Mouse (Mus musculus) CH12.LX (cell line): Measurements from ENCODE around the gene Otogl. TPM values are rescaled to one million over a fixed set of nuclear protein-coding genes. Genes with fewer than 3 reads are reported as not detected.

Source experiments
- DNase-seq: peaks from one replicate; pipeline ENCODE4 v3.0.0-alpha.2; 2013; ENCODE audit errors: extremely low read depth
- H3K27ac ChIP-seq: 2 replicates; pipeline ENCODE4 v1.5.1; 2012; ENCODE audit warnings: low read depth, mild to moderate bottlenecking, control low read depth, moderate library complexity; ENCODE audit not compliant: insufficient read depth
- H3K27me3 ChIP-seq: replicated peaks from 2 replicates; pipeline ENCODE3; 2012; ENCODE audit warnings: inconsistent platforms
- H3K36me3 ChIP-seq, 2 experiments: replicated peaks in 1 of 2; 2 replicates each; pipeline versions ENCODE3 to v1.6.1; 2012; ENCODE audit warnings: inconsistent platforms in 1 of 2, low read length in 1 of 2, mild to moderate bottlenecking in 1 of 2, mixed read lengths in 1 of 2, moderate library complexity in 1 of 2; ENCODE audit not compliant: control insufficient read depth in 1 of 2, insufficient read depth in 1 of 2
- H3K4me1 ChIP-seq, 2 experiments: 2 replicates each; pipeline ENCODE4 v1.6.1; 2012; ENCODE audit warnings: inconsistent platforms in 1 of 2, moderate library complexity in 1 of 2; ENCODE audit not compliant: insufficient read depth in 2 of 2, control insufficient read depth in 1 of 2
- H3K4me2 ChIP-seq: 2 replicates; pipeline ENCODE4 v1.6.1; 2012; ENCODE audit warnings: low read depth, mild to moderate bottlenecking, control low read depth; ENCODE audit not compliant: poor library complexity, insufficient read depth, severe bottlenecking
- H3K4me3 ChIP-seq, 3 experiments: fragments of 150-350 bp in 1 of 3; sonication (generic) in 1 of 3; replicated peaks in 1 of 3; 2 replicates each; pipeline versions ENCODE3 to v1.5.1; 2011 to 2012; ENCODE audit warnings: low read depth in 2 of 3, low read length in 2 of 3, mild to moderate bottlenecking in 2 of 3, moderate library complexity in 2 of 3, control low read depth in 1 of 3, improper control_type of control experiment in 1 of 3, inconsistent platforms in 1 of 3, mixed read lengths in 1 of 3; ENCODE audit not compliant: poor library complexity in 1 of 3
- H3K79me2 ChIP-seq: replicated peaks from 2 replicates; pipeline ENCODE4 v1.6.1; 2012; ENCODE audit warnings: mild to moderate bottlenecking, moderate library complexity; ENCODE audit not compliant: control insufficient read depth, poor library complexity, insufficient read depth, severe bottlenecking; ENCODE audit errors: extremely low read depth
- H3K9ac ChIP-seq: 2 replicates; pipeline ENCODE4 v1.6.1; 2012; ENCODE audit warnings: low read depth, mild to moderate bottlenecking, control low read depth, moderate library complexity; ENCODE audit not compliant: insufficient read depth
- H3K9me3 ChIP-seq: replicated peaks from 2 replicates; pipeline ENCODE3; 2012; ENCODE audit warnings: low read length, inconsistent platforms, mixed read lengths
- CHD2 ChIP-seq: IDR thresholded peaks from 2 replicates; pipeline ENCODE4 v1.6.1; 2011; ENCODE audit warnings: low read length, improper control_type of control experiment
- E2F4 ChIP-seq: IDR thresholded peaks from 2 replicates; pipeline ENCODE4 v1.6.1; 2011; ENCODE audit warnings: low read depth, low read length, improper control_type of control experiment; ENCODE audit not compliant: insufficient replicate concordance
- EP300 ChIP-seq: IDR thresholded peaks from 2 replicates; pipeline ENCODE4 v1.6.1; 2011; ENCODE audit warnings: low read length, improper control_type of control experiment
- ETS1 ChIP-seq: conservative IDR thresholded peaks from 2 replicates; pipeline ENCODE4 v1.6.1; 2012; ENCODE audit warnings: low read depth, mild to moderate bottlenecking, inconsistent platforms, low read length, improper control_type of control experiment, moderate library complexity
- HCFC1 ChIP-seq: IDR thresholded peaks from 2 replicates; pipeline ENCODE4 v1.6.1; 2012; ENCODE audit warnings: low read depth, mild to moderate bottlenecking, inconsistent platforms, low read length, improper control_type of control experiment
- KAT2A ChIP-seq: IDR thresholded peaks from 2 replicates; pipeline ENCODE4 v1.6.1; 2012; ENCODE audit warnings: low read length, improper control_type of control experiment, inconsistent platforms; ENCODE audit not compliant: insufficient replicate concordance
- MAZ ChIP-seq: IDR thresholded peaks from 2 replicates; pipeline ENCODE4 v1.6.1; 2012; ENCODE audit warnings: low read depth, mild to moderate bottlenecking, inconsistent platforms, low read length, improper control_type of control experiment, moderate library complexity
- MXI1 ChIP-seq: IDR thresholded peaks from 2 replicates; pipeline ENCODE4 v1.6.1; 2011; ENCODE audit warnings: mild to moderate bottlenecking, low read depth, low read length, improper control_type of control experiment
- MYC ChIP-seq: IDR thresholded peaks from 2 replicates; pipeline ENCODE4 v1.6.1; 2011; ENCODE audit warnings: low read depth, mild to moderate bottlenecking, improper control_type of control experiment, low read length
- NELFE ChIP-seq: IDR thresholded peaks from 2 replicates; pipeline ENCODE4 v1.6.1; 2011; ENCODE audit warnings: low read depth, low read length, improper control_type of control experiment
- PAX5 ChIP-seq: IDR thresholded peaks from 2 replicates; pipeline ENCODE4 v1.6.1; 2012; ENCODE audit warnings: low read length, inconsistent platforms, mixed read lengths
- POLR2AphosphoS2 ChIP-seq: IDR thresholded peaks from 2 replicates; pipeline ENCODE4 v1.6.1; 2011; ENCODE audit warnings: low read depth, low read length, improper control_type of control experiment
- SIN3A ChIP-seq: IDR thresholded peaks from 2 replicates; pipeline ENCODE4 v1.6.1; 2012; ENCODE audit warnings: low read length, improper control_type of control experiment, inconsistent platforms
- UBTF ChIP-seq: IDR thresholded peaks from 2 replicates; pipeline ENCODE4 v1.6.1; 2012; ENCODE audit warnings: low read depth, mild to moderate bottlenecking, inconsistent platforms, low read length, improper control_type of control experiment, moderate library complexity
- USF1 ChIP-seq: IDR thresholded peaks from 2 replicates; pipeline ENCODE4 v1.6.1; 2014; ENCODE audit warnings: low read depth, mild to moderate bottlenecking, inconsistent platforms, low read length, improper control_type of control experiment
- USF2 ChIP-seq: conservative IDR thresholded peaks from 2 replicates; pipeline ENCODE4 v1.6.1; 2011; ENCODE audit warnings: low read depth, low read length, improper control_type of control experiment
- ZC3H11A ChIP-seq: IDR thresholded peaks from 2 replicates; pipeline ENCODE4 v1.6.1; 2012; ENCODE audit warnings: low read depth, mild to moderate bottlenecking, inconsistent platforms, low read length, improper control_type of control experiment
- ZNF384 ChIP-seq: IDR thresholded peaks from 2 replicates; pipeline ENCODE4 v1.6.1; 2012; ENCODE audit warnings: low read depth, low read length, improper control_type of control experiment, inconsistent platforms
- dilution Hi-C: fragments of 300-500 bp; cut with MboI; formaldehyde crosslinking; loops from 2 replicates; pipeline ENCODE4 v1.14.3; 2020; ENCODE audit warnings: low sequenced_read_pairs; ENCODE audit not compliant: extremely low pct_unique_long_range_greater_than_20kb, extremely low pct_ligation_motif_present
- in situ Hi-C: fragments of 300-500 bp; cut with MboI; formaldehyde crosslinking; loops from 3 replicates; pipeline ENCODE4 v1.14.3; 2019; ENCODE audit warnings: low sequenced_read_pairs, low pct_ligation_motif_present, low pct_unique_long_range_greater_than_20kb, mixed read lengths
- polyA plus RNA-seq: library from polyadenylated mRNA; unstranded; fragments of >175 nt; gene quantifications from 2 replicates; pipeline ENCODE4 v1.2.1, GENCODE M21; 2012; ENCODE audit warnings: low read depth; ENCODE audit not compliant: insufficient read length
- total RNA-seq, 2 experiments: library from RNA; depleted of rRNA; stranded (reverse); fragments of 300-350 nt in 1 of 2; fragments of >200 nt in 1 of 2; gene quantifications; 2 replicates each; pipeline ENCODE4 v1.2.3; 2012 to 2014

The Otogl gene
- total and polyA plus RNA-seq, 3 experiments: 1.1 to 3.2 (median 2.1) TPM

DNA sequence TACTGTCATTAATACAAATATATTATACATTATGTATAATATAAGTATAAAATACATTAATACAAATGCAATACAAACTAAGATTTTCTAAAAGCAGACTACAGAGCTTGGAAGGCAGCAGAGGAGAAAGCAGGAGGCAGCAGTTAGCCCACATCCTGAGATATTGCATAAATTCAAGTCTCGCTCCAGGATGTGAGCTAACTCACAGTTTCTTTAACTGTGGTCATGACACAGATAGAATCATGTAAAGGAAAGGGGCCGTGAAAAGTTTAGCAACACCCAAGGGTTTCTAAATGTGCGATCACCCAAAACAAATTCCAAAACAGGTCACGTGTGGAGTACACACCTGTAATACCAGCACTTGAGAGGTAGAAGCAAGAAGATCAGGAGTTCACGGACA lies 39.4 kb downstream of the Otogl start:
- no peak for DNase-seq
- H3K9ac ChIP-seq: no peak overlapping the region
- no peak overlapping the region for H3K27ac ChIP-seq
- no peak for TF ChIP-seq ZC3H11A
- no peak for TF ChIP-seq ETS1
- no peak for TF ChIP-seq EP300
- no peak for TF ChIP-seq KAT2A
- no peaks in the 10 kb centered on the region for H3K9me3 ChIP-seq
- no peaks in the 10 kb centered on the region for H3K4me1 ChIP-seq
- no peak overlapping the region for H3K4me2 ChIP-seq
- H3K27me3 ChIP-seq: no peaks in the 10 kb centered on the region
- H3K79me2 ChIP-seq: no peaks in the 10 kb centered on the region
- in situ Hi-C loops (no loop called here), dilution Hi-C loops (no loop called here)
- no peak overlapping the region for H3K4me3 ChIP-seq
- no peaks in the 10 kb centered on the region for H3K36me3 ChIP-seq

DNA sequence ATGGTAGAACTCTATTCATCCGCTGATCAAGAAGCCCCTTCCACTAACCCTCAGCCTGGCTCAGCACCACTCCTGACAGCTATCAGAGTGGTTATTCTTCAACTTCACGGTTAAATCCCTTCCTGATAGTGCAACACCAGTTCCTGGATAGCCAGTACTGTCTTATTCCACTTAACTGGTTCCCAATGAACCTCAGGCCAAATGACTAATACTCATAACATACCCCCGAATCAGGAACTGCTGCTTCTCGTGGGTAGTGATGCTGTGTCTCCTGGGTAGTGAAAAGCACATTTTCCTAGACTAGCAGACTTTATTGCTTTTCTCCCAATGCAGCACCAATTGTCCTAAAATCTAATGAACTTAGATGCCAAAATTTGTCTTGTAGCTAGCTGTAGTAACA lies 39.8 kb downstream of the Otogl start:
- DNase-seq: no peak
- H3K27me3 ChIP-seq: no peaks in the 10 kb centered on the region
- in situ Hi-C loops: no loop called here
- H3K79me2 ChIP-seq: no peaks in the 10 kb centered on the region
- no peaks in the 10 kb centered on the region for H3K36me3 ChIP-seq
- dilution Hi-C loops: no loop called here
- no peaks in the 10 kb centered on the region for H3K9me3 ChIP-seq
- no peak overlapping the region for H3K4me2 ChIP-seq
- H3K27ac ChIP-seq: no peak overlapping the region
- no peak overlapping the region for H3K4me3 ChIP-seq
- H3K9ac ChIP-seq: no peak overlapping the region
- H3K4me1 ChIP-seq: no peaks in the 10 kb centered on the region
- TF ChIP-seq POLR2AphosphoS2 (no peak), MXI1 (no peak), KAT2A (no peak), USF2 (no peak), MYC (no peak), CHD2 (no peak), E2F4 (no peak), ETS1 (no peak), PAX5 (no peak), USF1 (no peak), UBTF (no peak), HCFC1 (no peak), MAZ (no peak), ZNF384 (no peak), NELFE (no peak), EP300 (no peak), SIN3A (no peak)
